Mouse (Mus musculus) lung, postnatal 14 days (tissue): ENCODE data around the gene Pisd.
"Not testable (repeated sequence)": the region's sequence is repeated elsewhere in the genome, so short reads cannot be mapped to it uniquely, and the experiment has no call there.

Experiments
- DNase-seq: peaks from one replicate; pipeline ENCODE4 v3.0.0; 2021

The Pisd gene

GRCm38 (mm10) chr5:32785313-32785915 lies at the start of gene Pisd:
TSS of gene Pisd (minus strand) at chr5:32785646.
- DNase-seq: peak; percentile 95

- no peak for DNase-seq
Measured at GRCm38 (mm10) chr5:32834497-32834896, 49.1 kb upstream of the Pisd start.

GRCm38 (mm10) chr5:32830054-32830453 lies 44.6 kb upstream of the Pisd start:
- no peak for DNase-seq

- DNase-seq: not testable (repeated sequence)
Measured at GRCm38 (mm10) chr5:32828766-32829165, 43.3 kb upstream of the Pisd start.

GRCm38 (mm10) chr5:32827009-32827408 lies 41.6 kb upstream of the Pisd start, which contains the start of gene Gm20671:
TSS of gene Gm20671 (minus strand) at chr5:32827109.
- no peak for DNase-seq

GRCm38 (mm10) chr5:32820471-32820870 lies 35.0 kb upstream of the Pisd start:
- no peak for DNase-seq

- no peak for DNase-seq
Measured at GRCm38 (mm10) chr5:32815396-32815795, 29.9 kb upstream of the Pisd start.

GRCm38 (mm10) chr5:32786454-32786853 lies 1.0 kb upstream of the Pisd start:
- DNase-seq: not testable (repeated sequence)

- DNase-seq: no peak
Measured at GRCm38 (mm10) chr5:32784726-32785125, 720 bp downstream of the Pisd start.

- no peak for DNase-seq
Measured at GRCm38 (mm10) chr5:32781596-32781995, 3.9 kb downstream of the Pisd start.

- no peak for DNase-seq
Measured at GRCm38 (mm10) chr5:32778168-32778567, 7.3 kb downstream of the Pisd start.

- no peak for DNase-seq
Measured at GRCm38 (mm10) chr5:32772361-32772760, 13.1 kb downstream of the Pisd start.

GRCm38 (mm10) chr5:32767636-32768373 lies 17.6 kb downstream of the Pisd start:
- DNase-seq: no peak

GRCm38 (mm10) chr5:32767004-32767403 lies 18.4 kb downstream of the Pisd start:
- no peak for DNase-seq

- DNase-seq: peak; percentile 25
Measured at GRCm38 (mm10) chr5:32761566-32762140, 23.8 kb downstream of the Pisd start.

- DNase-seq: no peak
Measured at GRCm38 (mm10) chr5:32760787-32761186, 24.7 kb downstream of the Pisd start.

GRCm38 (mm10) chr5:32760352-32760751 lies 25.1 kb downstream of the Pisd start:
- not testable (repeated sequence) for DNase-seq

GRCm38 (mm10) chr5:32759662-32760061 lies 25.8 kb downstream of the Pisd start:
- DNase-seq: no peak

- no peak for DNase-seq
Measured at GRCm38 (mm10) chr5:32756141-32756540, 29.3 kb downstream of the Pisd start.

GRCm38 (mm10) chr5:32751736-32752135 lies 33.7 kb downstream of the Pisd start:
- no peak for DNase-seq

GRCm38 (mm10) chr5:32748936-32749335 lies 36.5 kb downstream of the Pisd start:
- no peak for DNase-seq

- peak; percentile 68 for DNase-seq
Measured at GRCm38 (mm10) chr5:32747650-32748375, 37.6 kb downstream of the Pisd start.
